Mouse (Mus musculus) kidney, adult 2 months (tissue): ENCODE measurements around the gene Rgl2. TPM values are rescaled to one million over a fixed set of nuclear protein-coding genes. Genes with fewer than 3 reads are reported as not detected.

Experiments
- DNase-seq: peaks from one replicate; pipeline ENCODE4 v3.0.0; 2021
- H3K27ac ChIP-seq: fragments of 200-500 bp; 2 replicates; pipeline ENCODE4 v1.5.1; 2012; ENCODE audit warnings: low read depth, low read length, control low read depth, inconsistent platforms; ENCODE audit not compliant: insufficient read depth
- H3K27me3 ChIP-seq: fragments of 200-500 bp; replicated peaks from 2 replicates; pipeline ENCODE4 v1.6.1; 2012; ENCODE audit warnings: mild to moderate bottlenecking, moderate library complexity, low read length, inconsistent platforms; ENCODE audit not compliant: control insufficient read depth, insufficient read depth
- H3K36me3 ChIP-seq: fragments of 200-500 bp; 2 replicates; pipeline ENCODE4 v1.6.1; 2012; ENCODE audit warnings: mild to moderate bottlenecking, moderate library complexity, low read length, inconsistent platforms; ENCODE audit not compliant: control insufficient read depth, insufficient read depth
- H3K4me1 ChIP-seq: fragments of 200-500 bp; 2 replicates; pipeline ENCODE4 v1.6.1; 2011; ENCODE audit warnings: low read length; ENCODE audit not compliant: control insufficient read depth, insufficient read depth
- H3K4me3 ChIP-seq: fragments of 200-500 bp; 2 replicates; pipeline ENCODE4 v1.5.1; 2011; ENCODE audit warnings: mild to moderate bottlenecking, low read depth, low read length, control low read depth; ENCODE audit not compliant: insufficient read depth
- CTCF ChIP-seq: fragments of 200-500 bp; conservative IDR thresholded peaks from 2 replicates; pipeline ENCODE4 v1.5.1; 2011; ENCODE audit warnings: low read depth, mild to moderate bottlenecking, control low read depth, low read length, moderate library complexity, mixed read lengths; ENCODE audit not compliant: insufficient read depth, insufficient read length
- POLR2A ChIP-seq: fragments of 200-500 bp; IDR thresholded peaks from one replicate; pipeline ENCODE4 v1.6.1; 2011; ENCODE audit warnings: low read depth, low read length, control low read depth
- WGBS: fragments of 180-500 bp; shearing (Covaris S2); methylation state at CpG from one replicate; pipeline ENCODE4 v1.1.7; 2018; 5-methylcytosine and 5-hydroxymethylcytosine counted together
- polyA plus RNA-seq: library from polyadenylated mRNA; depleted of rRNA; stranded (reverse); fragments of >200 nt; gene quantifications from 2 replicates; pipeline ENCODE4 v1.2.3, GENCODE M21; 2012

Rgl2 gene
- polyA plus RNA-seq, 1 experiment: 61.8 TPM

DNA sequence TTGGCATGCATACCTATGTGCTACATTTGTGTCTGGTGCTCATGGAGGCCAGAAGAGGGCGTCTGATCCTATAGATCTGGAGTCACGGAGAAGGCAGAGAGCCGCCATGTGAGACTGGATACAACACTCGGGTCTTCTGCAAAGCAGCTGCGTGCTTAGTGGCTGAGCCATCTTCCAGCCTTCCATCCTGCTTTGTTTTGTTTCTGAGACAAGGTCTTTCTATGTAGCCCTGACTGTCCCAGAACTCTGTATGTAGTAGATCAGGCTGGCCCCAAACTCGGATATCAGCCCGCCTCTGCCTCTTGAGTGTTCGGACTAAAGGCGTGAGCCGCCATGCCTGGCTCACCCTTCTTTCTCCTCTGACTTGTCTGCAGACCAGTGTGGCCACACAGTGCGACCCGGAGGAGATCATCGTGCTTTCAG, 14.4 kb upstream of the Rgl2 start:
- H3K27me3 ChIP-seq: no peaks in the 10 kb centered on the region
- no peak for TF ChIP-seq CTCF
- no peak for TF ChIP-seq POLR2A
- H3K36me3 ChIP-seq: no peaks in the 10 kb centered on the region; the same call in 1 of the 2 replicates
- no peak overlapping the region for H3K27ac ChIP-seq
- H3K4me3 ChIP-seq: no peak overlapping the region
- peaks cover 13% of the 10 kb centered on the region; the same call in 1 of the 2 replicates for H3K4me1 ChIP-seq
- 72% methylated on average over 13 of the region's 13 CpGs for WGBS
- DNase-seq: no peak

DNA sequence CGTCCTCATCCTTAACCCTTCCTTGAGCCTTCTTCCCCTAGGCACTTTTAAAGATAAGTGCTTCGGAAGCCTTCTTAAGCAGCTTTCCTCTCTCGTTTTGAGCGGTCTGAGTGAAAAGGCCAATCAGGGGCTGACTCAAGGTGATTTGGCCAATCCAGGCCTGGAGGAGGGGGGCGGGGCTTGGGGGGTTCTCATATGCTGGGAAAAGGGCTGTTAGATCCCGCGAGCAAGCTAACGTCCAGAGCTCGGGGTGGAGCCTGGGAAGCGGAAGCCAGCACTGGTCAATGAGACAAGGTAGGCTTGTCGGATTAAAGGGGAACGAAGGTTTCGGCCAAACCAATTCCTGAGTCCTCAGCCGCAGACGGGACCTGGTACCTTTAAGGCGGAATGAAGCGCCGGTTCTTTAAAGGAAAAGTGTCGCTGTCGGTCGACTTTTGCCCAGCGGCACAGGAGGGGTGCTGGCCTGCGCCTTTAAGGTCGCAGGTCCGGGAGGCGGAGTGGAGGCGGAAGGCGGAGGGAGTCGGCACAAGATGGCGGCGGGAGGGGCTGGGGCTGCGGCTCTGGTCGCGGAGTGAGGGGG, 13.6 kb upstream of the Rgl2 start, which contains the start of the genes Tapbp and Zbtb22:
Tapbp (plus strand) TSS at position 229 of the 580 bp plus-strand sequence.
Zbtb22 (plus strand) TSS at position 234 of the 580 bp plus-strand sequence.
- H3K4me1 ChIP-seq: peaks cover 9% of the 10 kb centered on the region; the same call in 1 of the 2 replicates
- peak within 1 kb of the TSS; percentile 54 for H3K4me3 ChIP-seq
- H3K36me3 ChIP-seq: no peaks in the 10 kb centered on the region; the same call in 1 of the 2 replicates
- no peak within 1 kb of the TSS for H3K27ac ChIP-seq
- DNase-seq: peak; percentile 99
- TF ChIP-seq POLR2A (no peak), CTCF (no peak)
- no peaks in the 10 kb centered on the region for H3K27me3 ChIP-seq
- under 1% methylated on average over 34 of the region's 34 CpGs for WGBS

DNA sequence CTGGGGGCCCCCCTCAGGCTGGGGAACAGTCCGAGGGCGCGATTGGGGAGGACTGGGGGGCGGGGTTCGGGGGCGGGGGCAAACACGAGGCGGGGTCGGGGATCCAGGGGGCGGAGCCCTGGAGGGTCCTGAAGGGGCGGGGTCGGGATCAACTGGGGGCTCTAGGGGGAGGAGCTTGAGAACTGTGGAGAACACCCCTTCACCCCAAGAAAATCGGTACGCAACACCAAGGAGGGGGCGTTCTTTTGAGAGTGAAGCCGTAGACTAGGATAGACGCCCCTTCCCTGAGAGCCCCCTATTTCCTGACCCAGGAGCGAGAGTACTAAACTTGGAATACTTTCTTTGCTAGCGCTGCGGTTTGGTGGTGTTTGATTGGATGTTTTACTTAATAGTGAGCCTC, 13.0 kb upstream of the Rgl2 start:
- peak overlapping the region; percentile 54 for H3K4me3 ChIP-seq
- no peaks in the 10 kb centered on the region; the same call in 1 of the 2 replicates for H3K36me3 ChIP-seq
- 3% methylated on average over 20 of the region's 20 CpGs for WGBS
- H3K27me3 ChIP-seq: no peaks in the 10 kb centered on the region
- DNase-seq: peak; percentile 51
- peaks cover 9% of the 10 kb centered on the region; the same call in 1 of the 2 replicates for H3K4me1 ChIP-seq
- TF ChIP-seq POLR2A: no peak
- no peak for TF ChIP-seq CTCF
- H3K27ac ChIP-seq: no peak overlapping the region

DNA sequence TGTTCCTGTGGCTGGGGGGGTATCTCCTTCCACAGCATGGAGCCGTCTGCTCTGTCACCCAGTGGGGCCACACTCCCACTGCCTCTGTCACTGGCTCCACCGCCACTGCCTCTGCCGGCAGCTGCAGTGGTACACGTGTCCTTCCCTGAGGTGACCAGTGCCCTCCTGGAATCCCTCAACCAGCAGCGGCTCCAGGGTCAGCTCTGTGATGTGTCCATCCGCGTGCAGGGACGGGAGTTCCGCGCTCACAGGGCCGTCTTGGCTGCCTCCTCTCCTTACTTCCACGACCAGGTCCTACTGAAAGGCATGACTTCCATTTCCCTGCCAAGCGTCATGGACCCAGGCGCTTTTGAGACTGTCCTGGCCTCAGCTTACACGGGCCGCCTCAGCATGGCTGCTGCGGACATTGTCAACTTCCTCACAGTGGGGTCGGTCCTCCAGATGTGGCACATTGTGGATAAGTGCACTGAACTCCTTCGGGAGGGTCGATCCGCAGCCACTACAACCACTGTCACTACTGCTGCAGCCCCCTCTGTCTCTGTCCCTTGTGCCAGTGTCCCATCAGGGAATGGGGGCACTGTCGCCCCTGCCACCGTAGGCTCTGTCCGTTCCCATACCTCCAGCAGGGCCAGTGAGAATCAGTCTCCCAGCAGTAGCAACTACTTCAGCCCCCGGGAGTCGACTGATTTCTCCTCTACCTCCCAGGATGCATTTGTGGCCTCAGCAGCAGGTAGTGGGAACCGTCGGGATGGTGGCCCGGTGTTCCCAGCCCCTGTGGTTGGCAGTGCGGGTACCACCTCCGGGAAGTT, 12.3 kb upstream of the Rgl2 start:
- WGBS: 70% methylated on average over 31 of the region's 31 CpGs
- H3K4me1 ChIP-seq: peaks cover 9% of the 10 kb centered on the region; the same call in 1 of the 2 replicates
- H3K27me3 ChIP-seq: no peaks in the 10 kb centered on the region
- H3K4me3 ChIP-seq: peak overlapping the region; percentile 17
- no peak for TF ChIP-seq POLR2A
- TF ChIP-seq CTCF: no peak
- no peak for DNase-seq
- no peak overlapping the region for H3K27ac ChIP-seq
- no peaks in the 10 kb centered on the region; the same call in 1 of the 2 replicates for H3K36me3 ChIP-seq

DNA sequence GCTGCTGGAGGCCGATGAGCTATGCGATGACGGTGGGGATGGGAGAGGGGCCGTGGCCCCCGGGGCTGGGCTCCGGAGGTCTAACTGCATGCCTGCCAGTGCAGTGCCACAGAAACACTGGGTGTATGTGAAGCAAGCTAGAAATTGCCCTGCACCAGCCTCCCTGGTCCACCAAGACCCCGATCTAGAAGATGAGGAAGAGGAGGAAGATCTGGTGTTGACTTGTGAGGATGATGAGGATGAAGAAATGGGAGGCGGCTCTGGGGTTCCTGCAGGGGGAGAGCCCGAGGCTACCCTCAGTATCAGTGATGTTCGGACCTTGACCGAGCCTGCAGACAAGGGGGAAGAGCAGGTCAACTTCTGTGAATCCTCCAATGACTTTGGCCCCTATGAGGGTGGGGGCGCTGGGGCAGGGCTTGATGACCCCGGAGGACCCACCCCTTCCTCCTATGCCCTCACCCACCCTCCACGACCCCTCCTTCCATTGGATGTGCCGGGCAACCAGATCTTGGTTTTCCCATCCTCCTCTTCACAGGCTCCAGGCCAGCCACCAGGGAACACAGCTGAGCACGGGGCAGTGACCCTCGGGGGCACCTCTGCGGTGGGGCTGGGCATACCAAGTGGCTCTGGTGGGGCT, 11.6 kb upstream of the Rgl2 start:
- Histone ChIP-seq H3K27me3 (no peaks in the 10 kb centered on the region), H3K36me3 (no peaks in the 10 kb centered on the region; the same call in 1 of the 2 replicates), H3K27ac (no peak overlapping the region), H3K4me1 (peaks cover 9% of the 10 kb centered on the region; the same call in 1 of the 2 replicates), H3K4me3 (no peak overlapping the region)
- no peak for TF ChIP-seq CTCF
- TF ChIP-seq POLR2A: no peak
- no peak for DNase-seq
- WGBS: 81% methylated on average over 18 of the region's 18 CpGs

DNA sequence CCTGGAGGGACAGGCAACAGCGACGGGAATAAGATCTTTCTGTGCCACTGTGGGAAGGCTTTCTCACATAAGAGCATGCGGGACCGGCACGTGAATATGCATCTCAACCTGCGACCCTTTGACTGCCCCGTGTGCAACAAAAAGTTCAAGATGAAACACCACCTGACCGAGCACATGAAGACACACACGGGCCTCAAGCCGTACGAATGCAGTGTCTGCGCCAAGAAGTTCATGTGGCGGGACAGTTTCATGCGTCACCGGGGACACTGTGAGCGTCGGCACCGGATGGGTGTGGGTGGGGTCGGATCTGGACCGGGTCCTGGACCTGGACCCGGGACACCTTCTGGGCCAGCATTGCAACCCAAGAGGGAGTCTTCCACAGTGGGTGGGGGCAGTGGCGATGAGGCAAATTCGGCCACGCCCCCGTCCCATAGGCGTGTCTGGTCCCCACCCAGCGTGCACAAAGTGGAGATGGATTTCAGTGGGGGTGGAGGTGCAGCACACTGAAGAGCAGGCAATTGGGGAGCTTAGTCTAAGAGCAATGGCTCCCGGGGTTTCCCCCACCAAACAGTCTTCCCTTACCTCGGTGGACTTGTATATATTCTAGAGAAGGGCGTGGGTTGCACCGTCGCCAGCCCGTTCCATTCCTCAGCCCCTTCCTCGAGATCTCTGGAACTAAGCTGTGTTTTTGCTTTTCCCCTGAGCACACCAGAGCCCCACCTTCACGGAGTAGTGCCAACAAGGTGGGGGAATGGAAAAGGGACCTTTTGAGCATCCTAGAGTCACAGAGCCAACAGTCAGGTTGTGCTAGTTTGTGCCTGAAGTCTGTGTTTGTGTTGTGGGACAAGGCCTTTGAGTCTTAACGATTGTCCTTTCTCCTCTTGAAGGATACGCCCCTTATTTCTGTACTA, 10.8 kb upstream of the Rgl2 start:
- no peaks in the 10 kb centered on the region; the same call in 1 of the 2 replicates for H3K36me3 ChIP-seq
- peaks cover 9% of the 10 kb centered on the region; the same call in 1 of the 2 replicates for H3K4me1 ChIP-seq
- WGBS: 59% methylated on average over 37 of the region's 37 CpGs
- TF ChIP-seq POLR2A: no peak
- TF ChIP-seq CTCF: no peak
- H3K4me3 ChIP-seq: peak overlapping the region; percentile 99
- no peaks in the 10 kb centered on the region for H3K27me3 ChIP-seq
- no peak for DNase-seq
- peak overlapping the region; percentile 92 for H3K27ac ChIP-seq
